Comparison of ENCODE assay signal across 7 mouse cellular contexts in genomic region chr9:96259753-96260520, GRCm38 (mm10).
A peak's percentile ranks its signal among the peaks of the same experiment; 100 is the strongest.
DNase-seq lines count a peak whose midpoint lies in the region; ATAC-seq and TF ChIP-seq lines count a peak whose summit lies in the region.

No protein-coding gene starts in this region.

- peaks cover 0 to 5% of the 10 kb centered on the region in 2 experiments; a peak in 2 of 4 replicates for H3K36me3 ChIP-seq in MEL (ENCODE audit: control insufficient read depth in 1 of 2, insufficient read depth in 2 of 2, low read length in 2 of 2)
- H3K36me3 ChIP-seq in embryonic facial prominence, embryonic 12.5 days = no peaks in the 10 kb centered on the region
- H3K36me3 ChIP-seq in hindbrain, embryonic 13.5 days = no peaks in the 10 kb centered on the region
- no peaks in the 10 kb centered on the region for H3K36me3 ChIP-seq in midbrain, postnatal 0 days (ENCODE audit: insufficient read depth, low read length)

- peaks cover 0 to 3% of the 10 kb centered on the region in 2 experiments; a peak in 1 of 4 replicates for H3K4me1 ChIP-seq in MEL (ENCODE audit: control insufficient read depth in 1 of 2, insufficient read depth in 2 of 2, low read length in 2 of 2)
- no peaks in the 10 kb centered on the region for H3K4me1 ChIP-seq in embryonic facial prominence, embryonic 12.5 days
- H3K4me1 ChIP-seq in hindbrain, embryonic 13.5 days (replicated peaks) = peaks cover 17% of the 10 kb centered on the region
- no peaks in the 10 kb centered on the region for H3K4me1 ChIP-seq in midbrain, postnatal 0 days (ENCODE audit: insufficient read depth, low read length)

- TF ChIP-seq EP300 in MEL (IDR thresholded peaks at IDR 0.05; ENCODE audit: low read depth in 1 of 2, low read length in 2 of 2) = no peak

- H3K4me3 ChIP-seq in MEL (ENCODE audit: control insufficient read depth in 1 of 2, insufficient read depth in 1 of 2, low read depth in 2 of 2, low read length in 2 of 2) = peak overlapping the region; percentile 77 to 92
- H3K4me3 ChIP-seq in embryonic facial prominence, embryonic 12.5 days = peak overlapping the region; percentile 50
- peak overlapping the region; percentile 52 for H3K4me3 ChIP-seq in hindbrain, embryonic 13.5 days
- peak overlapping the region; percentile 40 for H3K4me3 ChIP-seq in midbrain, postnatal 0 days (ENCODE audit: low read depth, low read length)

- intact Hi-C loops in left cerebral cortex, postnatal 25 days (cut with DNase I) = loop anchor here (2.0 kb wide), 1 partner anchor 63 kb away; the partner anchor contains the start of gene Tfdp2

- peak overlapping the region; percentile 69 for H3K9ac ChIP-seq in MEL (ENCODE audit: control insufficient read depth, low read depth, low read length, poor library complexity, severe bottlenecking)
- H3K9ac ChIP-seq in embryonic facial prominence, embryonic 12.5 days = peak overlapping the region; percentile 10; the same call in 1 of the 2 replicates
- H3K9ac ChIP-seq in hindbrain, embryonic 13.5 days = peak overlapping the region; percentile 68; the same call in 1 of the 2 replicates
- peak overlapping the region; percentile 19 for H3K9ac ChIP-seq in midbrain, postnatal 0 days (replicated peaks; ENCODE audit: low read length, poor library complexity, severe bottlenecking)

- H3K27ac ChIP-seq in MEL (ENCODE audit: control insufficient read depth, low read depth, low read length) = peak overlapping the region; percentile 60
- no peak overlapping the region for H3K27ac ChIP-seq in embryonic facial prominence, embryonic 12.5 days
- peak overlapping the region; percentile 73 for H3K27ac ChIP-seq in hindbrain, embryonic 13.5 days
- H3K27ac ChIP-seq in midbrain, postnatal 0 days (ENCODE audit: low read depth, low read length) = no peak overlapping the region

- 2% methylated on average over 10 of the region's 10 CpGs for WGBS in embryonic facial prominence, embryonic 12.5 days
- under 1% methylated on average over 10 of the region's 10 CpGs for WGBS in hindbrain, embryonic 13.5 days
- WGBS in midbrain, postnatal 0 days = 1% methylated on average over 10 of the region's 10 CpGs

- no peak for TF ChIP-seq CTCF in MEL (IDR thresholded peaks at IDR 0.05 in 2 of 3, conservative IDR thresholded peaks at IDR 0.05 in 1 of 3; ENCODE audit: control insufficient read depth in 1 of 3, insufficient read depth in 1 of 3, low read depth in 2 of 3, low read length in 3 of 3, poor library complexity in 1 of 3, severe bottlenecking in 1 of 3)
- TF ChIP-seq CTCF in midbrain, postnatal 0 days (IDR thresholded peaks at IDR 0.05) = no peak

- H3K27me3 ChIP-seq in MEL (ENCODE audit: control insufficient read depth in 1 of 2, insufficient read depth in 2 of 2, low read length in 2 of 2) = no peaks in the 10 kb centered on the region
- H3K27me3 ChIP-seq in embryonic facial prominence, embryonic 12.5 days = no peaks in the 10 kb centered on the region
- no peaks in the 10 kb centered on the region for H3K27me3 ChIP-seq in hindbrain, embryonic 13.5 days
- H3K27me3 ChIP-seq in midbrain, postnatal 0 days (ENCODE audit: insufficient read depth, low read length) = no peaks in the 10 kb centered on the region

- no peaks in the 10 kb centered on the region for H3K9me3 ChIP-seq in MEL (replicated peaks; ENCODE audit: insufficient read depth, low read length)
- H3K9me3 ChIP-seq in embryonic facial prominence, embryonic 12.5 days = no peaks in the 10 kb centered on the region
- H3K9me3 ChIP-seq in hindbrain, embryonic 13.5 days = no peaks in the 10 kb centered on the region
- no peaks in the 10 kb centered on the region for H3K9me3 ChIP-seq in midbrain, postnatal 0 days (ENCODE audit: low read length)

- DNase-seq in MEL (ENCODE audit: low read depth, low spot score) = peak; percentile 79
- peak; percentile 31 to 69 for DNase-seq in left cerebral cortex, postnatal 25 days (ENCODE audit: low spot score in 2 of 2)
- peak; percentile 50 for DNase-seq in midbrain, postnatal 0 days (ENCODE audit: low spot score)
- DNase-seq in thymus, postnatal 0 days (ENCODE audit: low spot score) = peak; percentile 13

- no peak for TF ChIP-seq POLR2A in MEL (IDR thresholded peaks at IDR 0.05; ENCODE audit: control insufficient read depth in 1 of 2, insufficient read depth in 1 of 2, low read depth in 1 of 2, low read length in 2 of 2, poor library complexity in 1 of 2)

- peak overlapping the region; percentile 53 for H3K4me2 ChIP-seq in embryonic facial prominence, embryonic 12.5 days (replicated peaks)
- H3K4me2 ChIP-seq in hindbrain, embryonic 13.5 days = peak overlapping the region; percentile 62
- H3K4me2 ChIP-seq in midbrain, postnatal 0 days (ENCODE audit: low read depth, low read length, poor library complexity, severe bottlenecking) = peak overlapping the region; percentile 51

- ATAC-seq in CD4-positive, CD25-positive, alpha-beta regulatory T cell, adult 4 months = peak; percentile 77
- no peak for ATAC-seq in embryonic facial prominence, embryonic 12.5 days (ENCODE audit: insufficient number of reproducible peaks, insufficient read depth, low FRiP score, low TSS enrichment)
- peak; percentile 76 for ATAC-seq in hindbrain, embryonic 13.5 days (ENCODE audit: low FRiP score)
- ATAC-seq in midbrain, postnatal 0 days (ENCODE audit: low FRiP score) = peak; percentile 70

- no peaks in the 10 kb centered on the region for H3K79me2 ChIP-seq in MEL (ENCODE audit: control insufficient read depth, insufficient read depth, low read length, poor library complexity)

- no peak for TF ChIP-seq RAD21 in MEL (IDR thresholded peaks at IDR 0.05; ENCODE audit: low read depth, low read length)

TF ChIP-seq in MEL, 35 proteins besides CTCF, POLR2A, EP300 and RAD21:
- TF ChIP-seq SIN3A (IDR thresholded peaks at IDR 0.05; ENCODE audit: low read length) = no peak; the same call in 1 of the 2 replicates
- no peak for TF ChIP-seq NRF1 (IDR thresholded peaks at IDR 0.05; ENCODE audit: insufficient read depth, low read depth, low read length, poor library complexity, severe bottlenecking)
- no peak for TF ChIP-seq MAX (IDR thresholded peaks at IDR 0.05; ENCODE audit: low read length)
- 0 out of 2 replicates have a peak, but pooled peaks have one; percentile 9 for TF ChIP-seq ETS1 (IDR thresholded peaks at IDR 0.05; ENCODE audit: low read depth, low read length)
- no peak for TF ChIP-seq NELFE (IDR thresholded peaks at IDR 0.05; ENCODE audit: low read depth, low read length)
- peak; percentile 30; the same call in 1 of the 2 replicates for TF ChIP-seq TBP (IDR thresholded peaks at IDR 0.05; ENCODE audit: low read depth, low read length)
- TF ChIP-seq GATA1 (IDR thresholded peaks at IDR 0.05; ENCODE audit: low read depth, low read length) = no peak
- no peak for TF ChIP-seq UBTF (IDR thresholded peaks at IDR 0.05; ENCODE audit: borderline replicate concordance, insufficient read depth, low read depth, low read length)
- TF ChIP-seq MEF2A (IDR thresholded peaks at IDR 0.05; ENCODE audit: extremely low read depth, insufficient replicate concordance, low read depth, low read length, poor library complexity, severe bottlenecking) = no peak
- no peak for TF ChIP-seq POLR2AphosphoS2 (IDR thresholded peaks at IDR 0.05; ENCODE audit: low read length)
- no peak for TF ChIP-seq USF1 (IDR thresholded peaks at IDR 0.05; ENCODE audit: low read depth, low read length)
- TF ChIP-seq MAZ (IDR thresholded peaks at IDR 0.05; ENCODE audit: low read depth, low read length) = no peak
- TF ChIP-seq GABPA (IDR thresholded peaks at IDR 0.05; ENCODE audit: low read depth, low read length) = no peak
- no peak for TF ChIP-seq RCOR1 (IDR thresholded peaks at IDR 0.05; ENCODE audit: low read depth, low read length)
- no peak for TF ChIP-seq TAL1 (IDR thresholded peaks at IDR 0.05; ENCODE audit: low read length)
- TF ChIP-seq KAT2A (conservative IDR thresholded peaks at IDR 0.05; ENCODE audit: low read depth, low read length) = no peak
- TF ChIP-seq ZC3H11A (IDR thresholded peaks at IDR 0.05; ENCODE audit: low read depth, low read length) = no peak

Comparison
In these comparisons a context has a peak if more than half of its experiments do, and no peak if none do; other contexts are left out.
1. DNase-seq: peak in every context shown above with its lines; median percentile 79 in MEL; 50 in left cerebral cortex, postnatal 25 days; 50 in midbrain, postnatal 0 days; 13 in thymus, postnatal 0 days.
2. H3K27ac ChIP-seq: peak in MEL (single experiment) and hindbrain, embryonic 13.5 days (single experiment); none in embryonic facial prominence, embryonic 12.5 days (single experiment) and midbrain, postnatal 0 days (single experiment).
3. H3K9ac ChIP-seq: peak in every context shown above with its lines; median percentile 69 in MEL; 68 in hindbrain, embryonic 13.5 days; 19 in midbrain, postnatal 0 days; 10 in embryonic facial prominence, embryonic 12.5 days.
4. Peak in every context shown above with its lines, with median percentiles within 50 percentile points of each other: H3K4me3 ChIP-seq and H3K4me2 ChIP-seq.